Mouse (Mus musculus) limb, embryonic 12.5 days (tissue): Measurements from ENCODE around the gene Kirrel3. TPM values are rescaled to one million over a fixed set of nuclear protein-coding genes. Genes with fewer than 3 reads are reported as not detected.

ENCODE experiments used
- ATAC-seq: fragments of 200-750 bp; cut with Nextera tagmentation; 2 replicates; pipeline ENCODE4 v1.8.0; 2017; ENCODE audit warnings: low read depth, moderate TSS enrichment; ENCODE audit not compliant: insufficient number of reproducible peaks, insufficient read depth, low FRiP score, low TSS enrichment
- H3K27ac ChIP-seq: fragments of 300-500 bp; sonication (generic); 2 replicates; pipeline ENCODE4 v1.5.1; 2016; ENCODE audit warnings: mild to moderate bottlenecking, moderate library complexity
- H3K27me3 ChIP-seq: fragments of 300-500 bp; sonication (generic); 2 replicates; pipeline ENCODE4 v1.6.1; 2016; ENCODE audit warnings: mild to moderate bottlenecking, moderate library complexity
- H3K36me3 ChIP-seq: fragments of 300-500 bp; sonication (generic); 2 replicates; pipeline ENCODE4 v1.6.1; 2016; ENCODE audit warnings: mild to moderate bottlenecking, moderate library complexity
- H3K4me1 ChIP-seq: fragments of 300-500 bp; sonication (generic); replicated peaks from 2 replicates; pipeline ENCODE4 v1.6.1; 2016
- H3K4me2 ChIP-seq: fragments of 300-500 bp; sonication (generic); 2 replicates; pipeline ENCODE4 v1.6.1; 2016; ENCODE audit warnings: mild to moderate bottlenecking, moderate library complexity
- H3K4me3 ChIP-seq: fragments of 300-500 bp; sonication (generic); replicated peaks from 2 replicates; pipeline ENCODE4 v1.5.1; 2016; ENCODE audit warnings: mild to moderate bottlenecking
- H3K9ac ChIP-seq: fragments of 300-500 bp; sonication (generic); replicated peaks from 2 replicates; pipeline ENCODE4 v1.6.1; 2016; ENCODE audit warnings: mild to moderate bottlenecking, moderate library complexity
- H3K9me3 ChIP-seq: fragments of 300-500 bp; sonication (generic); 2 replicates; pipeline ENCODE4 v1.6.1; 2016; ENCODE audit warnings: mild to moderate bottlenecking, moderate library complexity
- WGBS: fragments of 180-500 bp; shearing (Covaris S2); methylation state at CpG from one replicate; pipeline ENCODE4 v1.1.7; 2016; 5-methylcytosine and 5-hydroxymethylcytosine counted together
- polyA plus RNA-seq: library from polyadenylated mRNA; unstranded; fragments of >200 nt; fragmentation: Nextera tagmentation; extraction: Ambion mirVana; gene quantifications from 2 replicates; pipeline ENCODE4 v1.2.1, GENCODE M21; 2016

Kirrel3 gene
- polyA plus RNA-seq, 1 experiment from 2014 or later = 7.8 TPM

DNA sequence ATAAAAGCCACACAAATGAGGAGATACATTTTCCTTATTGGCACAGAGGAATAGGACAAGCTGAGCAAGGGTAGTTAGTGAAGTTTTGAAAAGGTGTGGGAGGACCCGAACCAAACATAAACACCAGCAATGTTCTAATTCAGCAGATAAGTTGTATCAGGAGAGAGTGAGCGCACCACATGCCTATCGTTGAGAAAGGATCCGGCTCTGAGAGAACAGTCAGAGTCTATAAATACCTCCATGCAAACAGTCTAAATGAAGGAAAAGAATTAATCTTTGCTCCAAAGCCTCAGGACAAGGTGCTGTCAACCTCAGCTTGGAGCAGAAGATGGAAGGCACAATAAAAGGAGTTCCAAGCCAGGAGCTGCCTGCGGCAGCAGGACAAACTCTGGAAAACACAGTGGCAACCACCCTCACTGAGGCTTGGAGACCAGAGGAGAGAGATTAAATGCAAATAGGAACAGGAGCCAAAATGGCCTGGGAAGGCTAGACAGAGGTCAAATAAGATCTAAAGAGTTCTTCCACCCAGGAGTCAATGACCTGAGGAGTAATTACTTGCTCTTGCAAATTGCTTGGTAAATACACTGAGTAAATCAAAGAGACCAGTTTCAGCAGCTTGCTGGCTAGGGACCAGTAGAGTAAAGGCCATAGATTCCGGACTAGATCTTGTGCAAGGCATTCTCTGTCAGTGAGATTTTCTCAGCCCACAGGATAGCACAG lies 235.9 kb downstream of the Kirrel3 start:
- Histone ChIP-seq H3K9ac (no peak overlapping the region), H3K36me3 (no peaks in the 10 kb centered on the region), H3K27me3 (no peaks in the 10 kb centered on the region), H3K4me1 (peaks cover 12% of the 10 kb centered on the region), H3K4me3 (no peak overlapping the region), H3K4me2 (no peak overlapping the region), H3K9me3 (no peaks in the 10 kb centered on the region), H3K27ac (no peak overlapping the region)
- WGBS = 18% methylated on average over 6 of the region's 6 CpGs
- ATAC-seq = no peak

DNA sequence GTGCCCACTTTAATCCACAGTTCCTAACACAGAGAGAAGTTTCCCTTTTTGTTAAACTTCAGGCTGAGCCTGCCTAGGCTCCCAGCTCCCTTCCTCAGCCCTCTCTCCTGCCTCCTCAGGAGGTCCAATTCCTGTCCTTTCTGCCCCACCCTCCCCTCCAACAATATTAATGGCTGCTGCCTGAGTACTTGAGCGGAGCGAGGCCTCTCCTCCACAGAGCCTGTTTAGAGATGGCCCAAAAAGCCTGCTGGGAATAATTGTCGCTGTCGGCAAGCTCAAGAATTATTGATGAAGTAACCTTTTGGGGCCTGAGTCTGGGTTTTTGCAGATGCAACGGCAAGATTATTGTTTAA lies 236.5 kb downstream of the Kirrel3 start:
- ATAC-seq = no peak
- H3K4me2 ChIP-seq = no peak overlapping the region
- H3K9ac ChIP-seq = no peak overlapping the region
- no peaks in the 10 kb centered on the region for H3K36me3 ChIP-seq
- H3K27ac ChIP-seq = no peak overlapping the region
- H3K4me3 ChIP-seq = no peak overlapping the region
- no peaks in the 10 kb centered on the region for H3K9me3 ChIP-seq
- 9% methylated on average over 5 of the region's 5 CpGs for WGBS
- no peaks in the 10 kb centered on the region for H3K27me3 ChIP-seq
- peaks cover 12% of the 10 kb centered on the region for H3K4me1 ChIP-seq

DNA sequence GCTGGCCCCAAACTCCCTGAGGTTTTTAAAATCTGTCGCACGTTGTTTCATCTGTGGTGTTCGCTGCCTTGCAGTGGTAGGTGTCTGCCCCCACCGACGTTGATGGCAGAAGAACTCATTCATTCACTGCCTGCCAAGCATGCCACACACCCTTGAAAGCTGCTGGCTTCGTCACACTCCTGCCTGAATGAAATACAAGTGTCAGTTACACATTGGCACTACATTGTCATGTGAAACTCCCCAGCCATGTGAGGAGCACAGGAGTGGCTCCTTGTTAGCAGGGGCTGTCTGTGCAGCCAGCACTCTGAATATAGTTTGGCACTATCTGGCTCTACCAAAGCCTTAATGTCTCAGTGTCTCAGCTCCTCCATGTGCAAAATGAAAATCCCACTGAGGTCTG lies 246.8 kb downstream of the Kirrel3 start:
- Histone ChIP-seq H3K4me2 (no peak overlapping the region), H3K9me3 (no peaks in the 10 kb centered on the region), H3K4me1 (no peaks in the 10 kb centered on the region), H3K9ac (no peak overlapping the region), H3K4me3 (no peak overlapping the region), H3K36me3 (no peaks in the 10 kb centered on the region), H3K27ac (no peak overlapping the region), H3K27me3 (no peaks in the 10 kb centered on the region; the same call in 1 of the 2 replicates)
- ATAC-seq = no peak
- WGBS = 56% methylated on average over 6 of the region's 6 CpGs

DNA sequence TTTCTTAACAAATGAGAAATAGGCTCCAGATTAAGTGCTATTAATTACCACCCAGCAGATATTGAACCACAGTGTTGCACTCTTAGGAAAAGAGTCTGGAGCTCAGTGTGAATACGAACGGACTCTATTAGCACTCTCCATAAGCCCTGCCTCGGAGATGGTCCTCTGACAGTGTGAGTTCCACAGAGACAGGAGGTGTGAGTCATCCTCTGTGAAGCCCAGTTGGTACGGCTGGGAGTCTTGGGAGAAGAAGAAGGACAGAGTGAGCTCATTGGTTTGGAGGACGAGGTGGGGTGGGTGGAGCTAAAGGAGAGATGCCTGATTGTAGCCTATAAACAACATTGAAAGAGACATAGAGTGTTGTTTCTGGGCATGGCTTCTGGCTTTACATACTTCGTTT lies 247.9 kb downstream of the Kirrel3 start:
- no peaks in the 10 kb centered on the region for H3K27me3 ChIP-seq
- H3K9me3 ChIP-seq = no peaks in the 10 kb centered on the region
- no peak overlapping the region for H3K9ac ChIP-seq
- H3K4me1 ChIP-seq = no peaks in the 10 kb centered on the region
- H3K4me2 ChIP-seq = no peak overlapping the region
- H3K4me3 ChIP-seq = no peak overlapping the region
- WGBS = 69% methylated on average over 6 of the region's 6 CpGs
- no peaks in the 10 kb centered on the region for H3K36me3 ChIP-seq
- ATAC-seq = no peak
- no peak overlapping the region for H3K27ac ChIP-seq

DNA sequence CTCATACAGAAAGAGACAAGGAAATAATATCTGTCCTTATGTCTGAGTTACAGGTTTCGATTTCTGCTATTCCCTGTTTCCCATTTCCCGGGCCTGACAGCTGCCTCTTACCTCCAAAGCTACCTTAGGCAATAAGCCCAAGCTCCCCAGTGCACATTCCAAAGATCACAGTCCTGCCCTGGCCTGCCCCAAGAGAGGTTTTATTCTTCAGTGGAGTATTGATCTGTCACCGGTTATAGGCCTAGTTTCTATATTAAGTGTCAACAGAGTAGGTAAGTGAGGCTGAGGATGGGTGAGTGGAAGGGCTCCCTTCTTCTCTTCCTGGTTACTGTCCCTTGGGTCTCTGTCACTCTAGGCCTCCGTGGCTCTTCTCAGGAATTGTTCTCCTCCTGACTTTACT lies 249.3 kb downstream of the Kirrel3 start:
- Histone ChIP-seq H3K9ac (no peak overlapping the region), H3K4me3 (no peak overlapping the region), H3K27ac (no peak overlapping the region), H3K9me3 (no peaks in the 10 kb centered on the region), H3K36me3 (no peaks in the 10 kb centered on the region), H3K4me1 (no peaks in the 10 kb centered on the region), H3K4me2 (no peak overlapping the region), H3K27me3 (no peaks in the 10 kb centered on the region)
- no peak for ATAC-seq
- 78% methylated on average over 4 of the region's 4 CpGs for WGBS

DNA sequence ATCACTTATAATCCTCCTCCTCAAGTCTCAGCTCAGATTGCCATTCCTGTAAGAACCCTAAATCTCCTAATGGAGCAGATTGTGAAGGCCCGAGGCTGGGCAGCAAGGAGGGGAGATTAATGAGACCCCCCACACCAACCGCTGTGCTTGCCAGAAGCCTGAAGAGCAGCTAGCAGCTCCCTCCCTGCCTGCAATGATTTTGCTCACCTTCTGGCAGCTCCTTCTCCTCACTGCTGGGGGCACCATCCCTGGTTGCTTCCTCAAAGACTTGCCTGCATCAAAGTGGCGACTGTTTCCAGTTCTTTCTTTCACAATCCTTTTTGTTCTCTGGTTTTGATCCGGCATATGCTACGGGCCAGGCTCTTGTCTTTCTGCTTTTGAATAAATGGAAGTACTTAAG lies 253.7 kb downstream of the Kirrel3 start:
- H3K4me3 ChIP-seq = no peak overlapping the region
- WGBS = 51% methylated on average over 5 of the region's 5 CpGs
- H3K9ac ChIP-seq = no peak overlapping the region
- H3K4me2 ChIP-seq = no peak overlapping the region
- no peak overlapping the region for H3K27ac ChIP-seq
- no peaks in the 10 kb centered on the region for H3K27me3 ChIP-seq
- ATAC-seq = no peak
- no peaks in the 10 kb centered on the region for H3K9me3 ChIP-seq
- H3K36me3 ChIP-seq = no peaks in the 10 kb centered on the region
- 0 out of 2 replicates have a peak, but pooled peaks cover 3% of the 10 kb centered on the region for H3K4me1 ChIP-seq

DNA sequence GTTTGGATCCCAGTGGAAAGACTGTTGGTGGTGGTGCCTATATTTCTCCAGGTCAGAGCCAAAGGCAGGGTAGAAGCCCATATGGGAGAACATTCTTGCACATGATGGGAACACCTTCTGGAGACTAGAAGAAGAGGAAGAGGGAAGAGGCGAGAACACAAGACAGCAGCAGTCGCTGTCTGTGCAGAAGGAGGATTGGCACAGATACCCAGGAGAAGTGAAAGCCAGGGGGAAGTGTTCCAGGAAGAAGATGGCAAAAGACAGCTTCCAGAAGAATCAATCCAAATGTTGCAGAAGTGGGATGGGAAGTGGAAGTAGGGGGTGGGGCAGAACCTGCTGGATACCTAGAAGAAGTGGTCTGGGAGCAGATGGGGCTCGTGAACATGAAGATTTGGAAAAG lies 255.1 kb downstream of the Kirrel3 start:
- Histone ChIP-seq H3K4me2 (no peak overlapping the region), H3K4me1 (0 out of 2 replicates have a peak, but pooled peaks cover 3% of the 10 kb centered on the region), H3K4me3 (no peak overlapping the region), H3K27me3 (no peaks in the 10 kb centered on the region), H3K36me3 (no peaks in the 10 kb centered on the region), H3K27ac (no peak overlapping the region), H3K9ac (no peak overlapping the region), H3K9me3 (no peaks in the 10 kb centered on the region)
- 92% methylated on average over 3 of the region's 3 CpGs for WGBS
- ATAC-seq = no peak

DNA sequence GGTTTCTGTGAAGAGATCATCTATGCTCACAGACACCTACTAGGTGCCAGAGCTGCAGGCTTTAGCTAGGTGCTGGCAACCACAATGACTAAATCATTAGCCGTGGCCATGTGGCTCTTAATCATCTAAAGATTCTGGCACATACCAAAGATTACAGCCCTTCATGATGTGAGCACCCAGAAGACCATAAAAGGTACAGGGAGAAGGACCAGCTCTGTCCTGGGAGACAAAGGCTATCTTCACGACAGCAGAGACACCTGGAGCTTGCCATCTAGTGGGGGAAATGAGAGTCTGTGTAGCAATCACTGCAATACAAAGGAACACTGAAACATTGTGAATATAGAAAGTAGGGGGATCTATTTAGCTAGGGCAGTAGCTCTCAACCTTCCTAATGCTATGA lies 262.3 kb downstream of the Kirrel3 start:
- 45% methylated on average over 2 of the region's 2 CpGs for WGBS
- Histone ChIP-seq H3K27me3 (no peaks in the 10 kb centered on the region), H3K36me3 (no peaks in the 10 kb centered on the region), H3K9ac (no peak overlapping the region), H3K4me2 (no peak overlapping the region), H3K4me3 (no peak overlapping the region), H3K27ac (no peak overlapping the region), H3K9me3 (no peaks in the 10 kb centered on the region), H3K4me1 (peaks cover 5% of the 10 kb centered on the region)
- ATAC-seq = no peak

DNA sequence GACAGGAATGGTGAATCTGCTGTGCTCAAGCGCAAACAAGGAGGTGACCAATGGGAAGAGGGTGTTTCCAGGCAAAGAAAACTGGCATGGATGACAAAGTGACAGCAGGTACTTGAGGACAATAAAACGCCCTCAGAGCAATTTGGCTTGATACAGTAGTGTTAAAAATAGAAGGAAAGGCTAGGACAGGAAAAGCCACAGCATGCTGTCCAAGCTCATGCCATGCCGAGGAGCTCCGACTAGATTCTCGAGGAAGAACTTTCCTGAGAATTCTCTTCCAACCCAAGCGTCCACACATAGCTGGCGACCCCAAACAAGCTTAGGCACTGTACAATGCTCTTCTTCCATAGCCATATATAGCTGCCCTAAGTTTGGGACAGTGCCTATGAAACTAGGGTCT lies 263.5 kb downstream of the Kirrel3 start:
- Histone ChIP-seq H3K9me3 (no peaks in the 10 kb centered on the region), H3K4me2 (no peak overlapping the region), H3K36me3 (no peaks in the 10 kb centered on the region), H3K4me1 (peaks cover 5% of the 10 kb centered on the region), H3K4me3 (no peak overlapping the region), H3K27me3 (no peaks in the 10 kb centered on the region), H3K27ac (no peak overlapping the region), H3K9ac (no peak overlapping the region)
- WGBS = 91% methylated on average over 7 of the region's 7 CpGs
- no peak for ATAC-seq

DNA sequence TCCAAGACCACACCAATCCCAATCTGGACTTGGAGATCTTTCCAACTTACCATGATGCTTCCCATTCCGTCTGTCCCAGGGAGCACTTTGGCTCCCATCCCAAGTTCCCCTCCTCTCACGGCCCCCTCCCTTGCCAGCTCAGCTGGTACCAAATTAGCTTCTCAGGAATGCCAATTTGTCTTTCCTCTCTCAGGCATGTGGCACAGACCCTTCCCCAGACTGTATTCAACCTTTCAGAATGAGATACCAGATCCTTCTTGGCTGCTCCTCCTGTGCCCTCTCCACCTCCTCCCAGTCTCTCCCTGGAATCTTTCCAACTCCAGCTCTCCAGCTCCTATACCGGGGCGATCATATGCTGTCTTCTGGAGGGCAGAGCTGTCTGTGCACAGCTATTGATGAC lies 264.2 kb downstream of the Kirrel3 start:
- Histone ChIP-seq H3K27me3 (no peaks in the 10 kb centered on the region), H3K9ac (no peak overlapping the region), H3K27ac (no peak overlapping the region), H3K4me3 (no peak overlapping the region), H3K4me1 (peaks cover 5% of the 10 kb centered on the region), H3K36me3 (no peaks in the 10 kb centered on the region), H3K9me3 (no peaks in the 10 kb centered on the region), H3K4me2 (no peak overlapping the region)
- no peak for ATAC-seq
- 78% methylated on average over 4 of the region's 4 CpGs for WGBS

DNA sequence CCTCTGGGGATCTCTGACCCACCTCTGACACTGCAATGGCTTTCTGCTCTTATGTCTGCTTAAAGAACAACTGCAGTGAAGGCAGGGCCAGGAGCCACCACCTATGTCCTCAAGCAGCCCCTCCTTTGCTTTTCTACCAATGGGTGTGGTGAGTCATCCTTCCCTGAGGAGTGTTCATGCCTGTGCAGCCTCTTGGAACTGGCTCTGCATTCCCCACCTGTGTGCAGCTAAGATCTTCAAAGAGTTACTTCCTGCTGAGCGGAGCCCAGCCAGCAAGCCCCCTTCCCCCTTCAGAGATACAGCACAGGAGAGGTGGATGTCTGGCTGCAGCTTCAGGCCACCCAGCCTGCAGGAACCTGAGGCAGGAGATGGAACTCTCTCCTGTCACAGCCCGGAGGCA lies 265.2 kb downstream of the Kirrel3 start:
- Histone ChIP-seq H3K4me1 (peaks cover 5% of the 10 kb centered on the region), H3K36me3 (no peaks in the 10 kb centered on the region), H3K4me3 (no peak overlapping the region), H3K27me3 (no peaks in the 10 kb centered on the region), H3K27ac (no peak overlapping the region), H3K4me2 (no peak overlapping the region), H3K9me3 (no peaks in the 10 kb centered on the region), H3K9ac (no peak overlapping the region)
- ATAC-seq = no peak
- 31% methylated on average over 2 of the region's 2 CpGs for WGBS

DNA sequence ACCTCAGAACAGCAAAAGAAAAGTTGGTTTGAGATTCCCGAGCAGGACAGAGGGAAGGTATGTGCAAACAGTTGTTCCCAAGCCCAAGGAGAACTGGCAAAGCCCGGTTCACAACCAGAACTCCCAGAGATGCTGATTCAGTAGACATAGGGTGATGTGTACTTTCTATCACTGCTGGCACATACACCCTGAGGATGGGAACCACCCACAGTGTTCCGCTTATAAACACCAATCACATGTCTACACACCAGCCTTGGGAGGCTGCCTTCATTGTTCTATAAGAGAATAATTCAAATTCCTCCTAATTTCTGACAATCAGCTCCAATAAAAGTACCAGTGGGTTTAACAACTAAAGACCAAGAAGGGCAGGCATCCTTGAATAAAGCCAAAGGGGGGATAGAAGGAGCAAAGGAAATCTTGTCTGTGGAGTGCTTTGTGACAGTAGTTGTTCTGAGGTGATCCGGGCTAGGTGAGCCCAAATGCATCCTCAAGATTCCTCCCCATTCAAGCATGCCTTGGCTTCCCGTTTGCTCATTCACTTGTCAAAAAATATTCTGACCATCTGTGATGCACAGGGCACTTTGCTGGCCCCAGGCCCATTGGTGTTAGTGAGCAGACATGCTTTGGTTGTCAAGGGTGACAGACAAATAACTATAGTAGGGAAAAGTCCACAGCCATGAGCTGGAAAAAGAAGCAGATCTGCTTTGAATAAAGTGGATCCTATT lies 266.5 kb downstream of the Kirrel3 start:
- ATAC-seq = no peak
- Histone ChIP-seq H3K4me1 (peaks cover 5% of the 10 kb centered on the region), H3K27ac (no peak overlapping the region), H3K36me3 (no peaks in the 10 kb centered on the region), H3K27me3 (no peaks in the 10 kb centered on the region), H3K9ac (no peak overlapping the region), H3K4me2 (no peak overlapping the region), H3K4me3 (no peak overlapping the region), H3K9me3 (no peaks in the 10 kb centered on the region)
- 86% methylated on average over 5 of the region's 5 CpGs for WGBS
